In genomic region chr2:155133011-155133976, GRCm38 (mm10) we compare ENCODE assay signal across 7 mouse cellular contexts. TPM values are rescaled to one million over a fixed set of nuclear protein-coding genes. Genes with fewer than 3 reads are reported as not detected.
A peak's percentile ranks its signal among the peaks of the same experiment; 100 is the strongest.
DNase-seq lines count a peak whose midpoint lies in the region; ATAC-seq and TF ChIP-seq lines count a peak whose summit lies in the region.

Gene Itch, plus strand, starts transcription at chr2:155133509.

- peaks cover 7% of the 10 kb centered on the region for H3K36me3 ChIP-seq in embryonic facial prominence, embryonic 10.5 days (replicated peaks)
- H3K36me3 ChIP-seq in intestine, postnatal 0 days (ENCODE audit: control insufficient read depth, insufficient read depth), result peaks cover 4% of the 10 kb centered on the region
- peaks cover 5% of the 10 kb centered on the region for H3K36me3 ChIP-seq in midbrain, embryonic 12.5 days
- peaks cover 3% of the 10 kb centered on the region; the same call in 1 of the 2 replicates for H3K36me3 ChIP-seq in small intestine, adult 2 months (ENCODE audit: control insufficient read depth, insufficient read depth, low read length)

- peaks cover 1% of the 10 kb centered on the region; the same call in 1 of the 2 replicates for H3K9me3 ChIP-seq in embryonic facial prominence, embryonic 10.5 days
- H3K9me3 ChIP-seq in intestine, postnatal 0 days (ENCODE audit: control insufficient read depth), result no peaks in the 10 kb centered on the region
- no peaks in the 10 kb centered on the region for H3K9me3 ChIP-seq in midbrain, embryonic 12.5 days

- peak; percentile 97 for ATAC-seq in intestine, postnatal 0 days
- peak; percentile 96 for ATAC-seq in midbrain, embryonic 12.5 days (ENCODE audit: low FRiP score, low read depth)

- H3K27me3 ChIP-seq in embryonic facial prominence, embryonic 10.5 days (replicated peaks; ENCODE audit: low read depth, poor library complexity, severe bottlenecking), result no peaks in the 10 kb centered on the region
- no peaks in the 10 kb centered on the region for H3K27me3 ChIP-seq in intestine, postnatal 0 days (replicated peaks; ENCODE audit: control insufficient read depth, insufficient read depth, low read length)
- H3K27me3 ChIP-seq in midbrain, embryonic 12.5 days, result no peaks in the 10 kb centered on the region
- no peaks in the 10 kb centered on the region for H3K27me3 ChIP-seq in small intestine, adult 2 months (ENCODE audit: control insufficient read depth, insufficient read depth, low read length)

- DNase-seq in adrenal gland, postnatal 10 days, result peak; percentile 94
- peak; percentile 95 for DNase-seq in embryonic facial prominence, embryonic 10.5 days (ENCODE audit: low spot score)
- peak; percentile 38 for DNase-seq in gonadal fat pad, adult 2 months (ENCODE audit: low read depth)
- DNase-seq in left cerebral cortex, postnatal 4 days, result peak; percentile 96

- peak within 1 kb of the TSS; percentile 91 for H3K9ac ChIP-seq in intestine, postnatal 0 days (ENCODE audit: low read depth, low read length)
- peak within 1 kb of the TSS; percentile 96 for H3K9ac ChIP-seq in midbrain, embryonic 12.5 days (replicated peaks)

- peak; percentile 96 for TF ChIP-seq POLR2A in small intestine, adult 2 months (IDR thresholded peaks at IDR 0.05; ENCODE audit: low read depth, low read length)

- WGBS in embryonic facial prominence, embryonic 10.5 days, result 2% methylated on average over 65 of the region's 65 CpGs
- WGBS in intestine, postnatal 0 days, result 2% methylated on average over 60 of the region's 65 CpGs
- 4% methylated on average over 52 of the region's 65 CpGs for WGBS in midbrain, embryonic 12.5 days
- 1% methylated on average over 65 of the region's 65 CpGs for WGBS in small intestine, adult 2 months

- H3K4me3 ChIP-seq in embryonic facial prominence, embryonic 10.5 days, result peak within 1 kb of the TSS; percentile 97
- H3K4me3 ChIP-seq in intestine, postnatal 0 days (ENCODE audit: low read depth, low read length), result peak within 1 kb of the TSS; percentile 75
- peak within 1 kb of the TSS; percentile 91 for H3K4me3 ChIP-seq in midbrain, embryonic 12.5 days
- H3K4me3 ChIP-seq in small intestine, adult 2 months (ENCODE audit: low read depth, low read length), result peak within 1 kb of the TSS; percentile 70

- peak within 1 kb of the TSS; percentile 97 for H3K27ac ChIP-seq in embryonic facial prominence, embryonic 10.5 days (replicated peaks)
- peak within 1 kb of the TSS; percentile 78 for H3K27ac ChIP-seq in intestine, postnatal 0 days (ENCODE audit: low read depth, low read length)
- peak within 1 kb of the TSS; percentile 85 for H3K27ac ChIP-seq in midbrain, embryonic 12.5 days (replicated peaks)
- peak within 1 kb of the TSS; percentile 57 for H3K27ac ChIP-seq in small intestine, adult 2 months (ENCODE audit: insufficient read depth, low read depth, low read length)

- intact Hi-C loops in left cerebral cortex, postnatal 4 days (cut with DNase I), result no loop called here

- peaks cover 22% of the 10 kb centered on the region for H3K4me1 ChIP-seq in embryonic facial prominence, embryonic 10.5 days
- no peaks in the 10 kb centered on the region for H3K4me1 ChIP-seq in intestine, postnatal 0 days (replicated peaks; ENCODE audit: control insufficient read depth, insufficient read depth, low read length)
- H3K4me1 ChIP-seq in midbrain, embryonic 12.5 days, result peaks cover 25% of the 10 kb centered on the region
- peaks cover 10% of the 10 kb centered on the region; the same call in 1 of the 2 replicates for H3K4me1 ChIP-seq in small intestine, adult 2 months (ENCODE audit: control insufficient read depth, insufficient read depth, insufficient read length, low read length)

- TF ChIP-seq CTCF in intestine, postnatal 0 days (IDR thresholded peaks at IDR 0.05; ENCODE audit: low read depth), result no peak
- TF ChIP-seq CTCF in small intestine, adult 2 months (IDR thresholded peaks at IDR 0.05; ENCODE audit: extremely low read depth, insufficient read length, insufficient replicate concordance, low read depth, low read length), result no peak

- peak within 1 kb of the TSS; percentile 72 for H3K4me2 ChIP-seq in intestine, postnatal 0 days (replicated peaks; ENCODE audit: low read depth)
- H3K4me2 ChIP-seq in midbrain, embryonic 12.5 days (replicated peaks), result peak within 1 kb of the TSS; percentile 74

RNA-seq across cellular contexts. Expression of gene Itch, which starts in this region (rescaled TPM):
- total RNA-seq in adrenal gland, postnatal 10 days (2021), result 10 to 100 TPM; 45.2 to 48.1 TPM
- 58.2 TPM in 2 replicates for polyA plus RNA-seq in embryonic facial prominence, embryonic 10.5 days (2016; fragmentation: Nextera tagmentation; extraction: Ambion mirVana)
- polyA plus RNA-seq in gonadal fat pad, adult 2 months (2012; rRNA removed), result 12.5 and 17.3 TPM in 2 replicates
- 20.3 and 25.4 TPM in 2 replicates for polyA plus RNA-seq in intestine, postnatal 0 days (2015; fragmentation: Nextera tagmentation; extraction: Ambion mirVana)
- total RNA-seq in left cerebral cortex, postnatal 4 days (2021), result 10 to 100 TPM; 39.0 to 43.4 TPM
- 64.1 and 66.2 TPM in 2 replicates for polyA plus RNA-seq in midbrain, embryonic 12.5 days (2016; fragmentation: Nextera tagmentation; extraction: Ambion mirVana)
- 2.6 and 9.6 TPM in 2 replicates for polyA plus RNA-seq in small intestine, adult 2 months (2012; rRNA removed)

Comparison
In these comparisons a context has a peak if more than half of its experiments do, and no peak if none do; other contexts are left out.
1. Peak in every context shown above with its lines: DNase-seq, ATAC-seq, H3K4me3 ChIP-seq and H3K27ac ChIP-seq.
2. DNase-seq: peak in every context shown above with its lines; median percentile 96 in left cerebral cortex, postnatal 4 days; 95 in embryonic facial prominence, embryonic 10.5 days; 94 in adrenal gland, postnatal 10 days; 38 in gonadal fat pad, adult 2 months.